Mouse (Mus musculus): ENCODE measurements around the gene Cbfa2t3. TPM values are rescaled to one million over a fixed set of nuclear protein-coding genes. Genes with fewer than 3 reads are reported as not detected.

Gene Cbfa2t3
- total and polyA plus RNA-seq, 2 experiments from 2014 or later, result 5.6 to 9.5 TPM

GRCm38 (mm10) chr8:122711480-122711879, 12.6 kb upstream of the Cbfa2t3 start:
- Histone ChIP-seq H3K27ac (ENCODE audit: low read depth, low read length) (no peak overlapping the region), H3K27me3 (ENCODE audit: insufficient read depth, low read length) (no peaks in the 10 kb centered on the region), H3K36me3 (ENCODE audit: insufficient read depth) (no peaks in the 10 kb centered on the region), H3K9me3 (ENCODE audit: low read length) (no peaks in the 10 kb centered on the region), H3K4me3 (ENCODE audit: low read depth, low read length) (no peak overlapping the region), H3K4me1 (ENCODE audit: insufficient read depth) (no peaks in the 10 kb centered on the region), H3K9ac (no peak overlapping the region), H3K4me2 (ENCODE audit: low read depth) (no peak overlapping the region)
- TF ChIP-seq CTCF (IDR thresholded peaks at IDR 0.05; ENCODE audit: low read depth), result no peak
- no peak for DNase-seq
- 79% methylated on average over 3 of the region's 3 CpGs for WGBS
- no peak for ATAC-seq

GRCm38 (mm10) chr8:122709340-122710111, 10.6 kb upstream of the Cbfa2t3 start:
- WGBS, result 31% methylated on average over 26 of the region's 26 CpGs
- H3K9me3 ChIP-seq (ENCODE audit: low read length), result no peaks in the 10 kb centered on the region
- no peak overlapping the region for H3K4me3 ChIP-seq (ENCODE audit: low read depth, low read length)
- H3K27me3 ChIP-seq (ENCODE audit: insufficient read depth, low read length), result no peaks in the 10 kb centered on the region
- H3K4me2 ChIP-seq (ENCODE audit: low read depth), result no peak overlapping the region
- TF ChIP-seq CTCF (IDR thresholded peaks at IDR 0.05; ENCODE audit: low read depth), result peak; percentile 42
- no peak overlapping the region for H3K9ac ChIP-seq
- peaks cover 5% of the 10 kb centered on the region; the same call in 1 of the 2 replicates for H3K4me1 ChIP-seq (ENCODE audit: insufficient read depth)
- DNase-seq, result peak; percentile 74
- H3K27ac ChIP-seq (ENCODE audit: low read depth, low read length), result no peak overlapping the region
- no peaks in the 10 kb centered on the region for H3K36me3 ChIP-seq (ENCODE audit: insufficient read depth)
- ATAC-seq, result peak; percentile 88

GRCm38 (mm10) chr8:122707184-122707583, 8.3 kb upstream of the Cbfa2t3 start:
- Histone ChIP-seq H3K4me3 (ENCODE audit: low read depth, low read length) (no peak overlapping the region), H3K9me3 (ENCODE audit: low read length) (no peaks in the 10 kb centered on the region), H3K27ac (ENCODE audit: low read depth, low read length) (no peak overlapping the region), H3K9ac (no peak overlapping the region), H3K4me2 (ENCODE audit: low read depth) (no peak overlapping the region), H3K4me1 (ENCODE audit: insufficient read depth) (peaks cover 5% of the 10 kb centered on the region; the same call in 1 of the 2 replicates), H3K27me3 (ENCODE audit: insufficient read depth, low read length) (no peaks in the 10 kb centered on the region), H3K36me3 (ENCODE audit: insufficient read depth) (no peaks in the 10 kb centered on the region)
- no peak for ATAC-seq
- no peak for TF ChIP-seq CTCF (IDR thresholded peaks at IDR 0.05; ENCODE audit: low read depth)
- 60% methylated on average over 4 of the region's 4 CpGs for WGBS
- no peak for DNase-seq

DNA sequence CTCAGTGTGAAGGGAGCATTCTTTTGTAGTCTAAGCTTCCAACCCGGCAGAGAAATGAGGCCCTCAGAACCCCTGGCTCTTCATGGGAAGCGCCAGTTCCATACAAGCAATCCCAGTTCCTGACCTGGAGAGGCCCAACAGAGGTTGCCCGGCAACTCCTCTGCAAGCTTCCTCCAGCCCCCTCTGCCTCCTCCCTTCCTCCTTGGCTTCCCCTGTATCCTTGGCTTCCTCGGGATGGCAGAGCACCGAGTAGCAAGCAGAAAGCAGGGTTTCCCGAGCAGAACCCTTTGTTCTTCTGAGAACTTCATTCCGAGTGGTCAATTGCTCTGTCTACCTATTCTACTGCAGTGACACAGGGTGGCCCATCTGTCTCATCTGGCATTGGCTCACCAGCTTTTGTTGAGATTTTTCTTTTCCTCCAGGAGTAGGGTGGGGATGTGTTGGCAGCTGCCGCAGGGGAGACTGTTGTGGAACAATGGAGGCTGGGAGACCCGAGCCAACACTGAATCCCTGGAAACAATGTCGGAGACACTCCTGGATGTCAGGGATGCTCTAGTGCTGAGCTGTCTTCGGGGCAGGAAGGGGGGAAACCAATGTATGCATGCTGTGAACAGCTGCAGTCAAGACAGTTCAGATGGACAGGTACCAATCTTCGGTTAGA, 7.1 kb upstream of the Cbfa2t3 start:
- ATAC-seq (no peak), DNase-seq (no peak)
- TF ChIP-seq CTCF (IDR thresholded peaks at IDR 0.05; ENCODE audit: low read depth), result no peak
- Histone ChIP-seq H3K9me3 (ENCODE audit: low read length) (no peaks in the 10 kb centered on the region), H3K9ac (no peak overlapping the region), H3K4me1 (ENCODE audit: insufficient read depth) (peaks cover 5% of the 10 kb centered on the region; the same call in 1 of the 2 replicates), H3K4me3 (ENCODE audit: low read depth, low read length) (no peak overlapping the region), H3K27ac (ENCODE audit: low read depth, low read length) (no peak overlapping the region), H3K36me3 (ENCODE audit: insufficient read depth) (no peaks in the 10 kb centered on the region), H3K4me2 (ENCODE audit: low read depth) (no peak overlapping the region), H3K27me3 (ENCODE audit: insufficient read depth, low read length) (no peaks in the 10 kb centered on the region)
- 27% methylated on average over 12 of the region's 12 CpGs for WGBS

GRCm38 (mm10) chr8:122704612-122705011, 5.7 kb upstream of the Cbfa2t3 start:
- no peaks in the 10 kb centered on the region for H3K27me3 ChIP-seq (ENCODE audit: insufficient read depth, low read length)
- H3K36me3 ChIP-seq (ENCODE audit: insufficient read depth), result no peaks in the 10 kb centered on the region
- no peak for TF ChIP-seq CTCF (IDR thresholded peaks at IDR 0.05; ENCODE audit: low read depth)
- H3K27ac ChIP-seq (ENCODE audit: low read depth, low read length), result no peak overlapping the region
- no peak overlapping the region for H3K4me2 ChIP-seq (ENCODE audit: low read depth)
- H3K4me1 ChIP-seq (ENCODE audit: insufficient read depth), result peaks cover 5% of the 10 kb centered on the region; the same call in 1 of the 2 replicates
- DNase-seq (no peak), ATAC-seq (no peak)
- 85% methylated on average over 3 of the region's 3 CpGs for WGBS
- H3K4me3 ChIP-seq (ENCODE audit: low read depth, low read length), result no peak overlapping the region
- H3K9me3 ChIP-seq (ENCODE audit: low read length), result no peaks in the 10 kb centered on the region
- H3K9ac ChIP-seq, result no peak overlapping the region

- no peak for TF ChIP-seq CTCF (IDR thresholded peaks at IDR 0.05; ENCODE audit: low read depth)
- DNase-seq, result no peak
- H3K9me3 ChIP-seq (ENCODE audit: low read length), result no peaks in the 10 kb centered on the region
- no peaks in the 10 kb centered on the region for H3K36me3 ChIP-seq (ENCODE audit: insufficient read depth)
- no peak for ATAC-seq
- peaks cover 5% of the 10 kb centered on the region; the same call in 1 of the 2 replicates for H3K4me1 ChIP-seq (ENCODE audit: insufficient read depth)
- H3K27me3 ChIP-seq (ENCODE audit: insufficient read depth, low read length), result no peaks in the 10 kb centered on the region
- H3K4me3 ChIP-seq (ENCODE audit: low read depth, low read length), result no peak overlapping the region
- no peak overlapping the region for H3K9ac ChIP-seq
- H3K27ac ChIP-seq (ENCODE audit: low read depth, low read length), result no peak overlapping the region
- WGBS, result 90% methylated on average over 6 of the region's 6 CpGs
- no peak overlapping the region for H3K4me2 ChIP-seq (ENCODE audit: low read depth)
These were observed 4.0 kb upstream of the Cbfa2t3 start for GRCm38 (mm10) chr8:122702957-122703356.
